Mouse (Mus musculus) intestine, postnatal 0 days (tissue): ENCODE data around the gene Ntn4. TPM values are rescaled to one million over a fixed set of nuclear protein-coding genes. Genes with fewer than 3 reads are reported as not detected.

ENCODE experiments used
- ATAC-seq: fragments of 200-750 bp; cut with Nextera tagmentation; 2 replicates; pipeline ENCODE4 v1.8.0; 2017; ENCODE audit warnings: mild to moderate bottlenecking, moderate TSS enrichment, moderate library complexity
- H3K27ac ChIP-seq: fragments of 300-500 bp; sonication (generic); 2 replicates; pipeline ENCODE4 v1.5.1; 2014; ENCODE audit warnings: mild to moderate bottlenecking, low read depth, low read length, moderate library complexity
- H3K27me3 ChIP-seq: fragments of 300-500 bp; sonication (generic); replicated peaks from 2 replicates; pipeline ENCODE4 v1.6.1; 2014; ENCODE audit warnings: low read length, mixed read lengths; ENCODE audit not compliant: control insufficient read depth, insufficient read depth
- H3K36me3 ChIP-seq: fragments of 300-500 bp; sonication (generic); 2 replicates; pipeline ENCODE4 v1.6.1; 2014; ENCODE audit warnings: mild to moderate bottlenecking, moderate library complexity; ENCODE audit not compliant: control insufficient read depth, insufficient read depth
- H3K4me1 ChIP-seq: fragments of 300-500 bp; sonication (generic); replicated peaks from 2 replicates; pipeline ENCODE4 v1.6.1; 2014; ENCODE audit warnings: antibody characterized with exemption, low read length, mixed read lengths; ENCODE audit not compliant: control insufficient read depth, insufficient read depth
- H3K4me2 ChIP-seq: fragments of 300-500 bp; sonication (generic); replicated peaks from 2 replicates; pipeline ENCODE4 v1.6.1; 2014; ENCODE audit warnings: low read depth, mild to moderate bottlenecking, moderate library complexity
- H3K4me3 ChIP-seq: fragments of 300-500 bp; sonication (generic); 2 replicates; pipeline ENCODE4 v1.5.1; 2014; ENCODE audit warnings: low read depth, low read length
- H3K9ac ChIP-seq: fragments of 300-500 bp; sonication (generic); 2 replicates; pipeline ENCODE4 v1.6.1; 2014; ENCODE audit warnings: mild to moderate bottlenecking, low read depth, low read length
- H3K9me3 ChIP-seq: fragments of 300-500 bp; sonication (generic); 2 replicates; pipeline ENCODE4 v1.6.1; 2016; ENCODE audit warnings: mixed run types; ENCODE audit not compliant: control insufficient read depth
- CTCF ChIP-seq: sonication (generic); IDR thresholded peaks from 2 replicates; pipeline ENCODE4 v1.5.1; 2016; ENCODE audit warnings: low read depth, mild to moderate bottlenecking, control low read depth, antibody characterized with exemption, moderate library complexity
- WGBS: fragments of 180-500 bp; shearing (Covaris S2); extraction: QIAGEN DNeasy Blood & Tissue Kit; methylation state at CpG from one replicate; pipeline ENCODE4 v1.1.7; 2014; 5-methylcytosine and 5-hydroxymethylcytosine counted together
- polyA plus RNA-seq: library from polyadenylated mRNA; unstranded; fragments of >200 nt; fragmentation: Nextera tagmentation; extraction: Ambion mirVana; gene quantifications from 2 replicates; pipeline ENCODE4 v1.2.1, GENCODE M21; 2015

The Ntn4 gene
- polyA plus RNA-seq, 1 experiment from 2014 or later, result 0.10 TPM

DNA sequence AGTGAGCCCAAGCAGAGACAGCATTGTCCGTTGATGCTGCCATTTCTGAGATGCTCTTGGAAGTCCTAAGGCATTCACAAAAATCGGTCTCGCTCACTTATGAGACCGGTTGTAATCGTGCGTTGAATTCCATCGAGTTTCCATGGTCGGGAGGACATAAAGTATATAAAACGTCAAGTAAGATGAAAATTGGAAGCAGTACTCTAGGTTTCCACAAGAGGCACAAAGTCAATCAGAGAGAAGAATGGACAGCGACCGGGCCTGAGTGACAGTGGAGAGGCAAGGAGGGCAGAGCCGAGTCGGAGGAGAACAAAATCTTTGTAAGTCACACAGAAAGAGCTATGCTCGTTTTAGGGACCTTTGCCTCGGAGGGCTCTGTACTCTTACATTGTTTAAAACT lies 14.9 kb downstream of the Ntn4 start:
- Histone ChIP-seq H3K27ac (no peak overlapping the region), H3K4me2 (no peak overlapping the region), H3K9me3 (no peaks in the 10 kb centered on the region), H3K4me3 (no peak overlapping the region), H3K4me1 (no peaks in the 10 kb centered on the region), H3K9ac (no peak overlapping the region), H3K27me3 (no peaks in the 10 kb centered on the region), H3K36me3 (no peaks in the 10 kb centered on the region)
- ATAC-seq, result no peak
- peak; percentile 38 for TF ChIP-seq CTCF
- WGBS, result 73% methylated on average over 15 of the region's 15 CpGs

DNA sequence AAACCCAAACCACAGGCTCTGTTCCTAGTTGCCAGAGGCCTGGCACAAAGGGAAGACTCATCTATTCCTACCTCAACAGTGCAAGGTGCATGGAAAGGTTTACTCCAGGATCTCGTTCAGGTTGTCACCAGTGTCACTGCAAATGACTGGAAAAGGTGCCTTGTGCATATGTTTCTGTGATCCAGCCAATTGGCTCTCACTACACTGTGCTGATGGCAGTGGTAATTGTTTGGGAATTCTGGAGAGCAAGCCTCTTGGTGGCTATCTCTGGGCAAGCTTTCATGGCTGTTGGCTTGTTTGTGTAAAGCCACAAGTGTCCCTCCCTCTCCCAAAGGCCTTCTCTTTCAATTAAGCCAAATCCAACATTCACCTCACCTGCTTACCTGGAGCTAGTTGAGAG lies 19.3 kb downstream of the Ntn4 start:
- Histone ChIP-seq H3K36me3 (no peaks in the 10 kb centered on the region), H3K4me2 (no peak overlapping the region), H3K4me3 (no peak overlapping the region), H3K27me3 (no peaks in the 10 kb centered on the region), H3K9ac (no peak overlapping the region), H3K27ac (no peak overlapping the region), H3K4me1 (no peaks in the 10 kb centered on the region), H3K9me3 (no peaks in the 10 kb centered on the region)
- no peak for ATAC-seq
- 77% methylated on average over 1 of the region's 1 CpGs for WGBS
- no peak for TF ChIP-seq CTCF

DNA sequence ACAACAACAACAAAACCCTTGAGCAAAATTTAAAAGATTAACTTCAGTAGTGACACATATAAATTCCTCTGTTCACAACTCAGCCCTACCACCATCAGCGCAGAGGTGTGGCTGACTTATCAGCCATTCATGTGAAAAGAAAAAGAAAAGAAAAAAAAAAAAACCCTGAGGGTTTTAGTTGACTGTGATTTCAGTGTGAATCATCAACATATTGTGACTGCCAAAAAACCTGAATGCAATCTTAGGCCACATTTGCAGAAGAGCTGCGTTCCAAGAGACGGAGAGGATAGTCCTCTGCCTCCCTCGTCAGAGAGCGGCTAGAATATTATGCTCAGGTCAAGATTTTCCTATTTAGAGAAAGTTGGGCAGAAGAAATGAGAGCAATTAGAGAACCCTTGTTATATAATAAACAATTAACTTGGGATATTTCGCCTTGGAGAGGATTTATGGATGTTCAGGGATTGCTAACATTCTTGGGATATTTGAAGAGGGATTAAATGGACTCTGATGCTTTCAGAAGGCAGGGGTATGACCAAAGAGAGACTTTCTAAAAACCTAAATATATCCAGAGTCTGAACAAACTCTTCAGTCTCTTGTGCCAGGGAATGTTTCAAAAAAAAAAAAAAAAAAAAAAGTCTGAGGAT lies 21.0 kb downstream of the Ntn4 start:
- Histone ChIP-seq H3K4me1 (no peaks in the 10 kb centered on the region), H3K9ac (no peak overlapping the region), H3K9me3 (no peaks in the 10 kb centered on the region), H3K4me3 (no peak overlapping the region), H3K36me3 (no peaks in the 10 kb centered on the region), H3K4me2 (no peak overlapping the region; the same call in 1 of the 2 replicates), H3K27ac (no peak overlapping the region), H3K27me3 (no peaks in the 10 kb centered on the region)
- TF ChIP-seq CTCF, result no peak
- WGBS, result 56% methylated on average over 6 of the region's 6 CpGs
- no peak for ATAC-seq

DNA sequence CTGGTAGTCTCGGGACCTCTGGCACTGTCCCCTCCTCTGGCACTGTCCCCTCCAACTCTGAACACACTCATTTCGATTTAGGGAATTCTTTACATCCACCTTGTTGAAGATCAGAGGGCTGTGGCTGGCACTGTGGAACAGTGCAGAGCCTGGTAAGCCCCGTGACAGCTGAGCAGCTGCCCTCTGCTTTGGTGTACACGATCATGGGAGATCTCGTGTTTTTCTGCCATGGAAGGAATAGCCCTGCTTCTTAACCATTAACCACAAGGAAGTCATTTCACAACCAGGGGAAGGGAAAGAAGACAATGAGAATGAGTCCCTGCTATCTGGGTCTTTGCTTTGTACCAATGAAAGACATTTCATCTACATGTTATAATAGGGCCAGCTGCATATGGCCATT lies 21.5 kb downstream of the Ntn4 start:
- 32% methylated on average over 5 of the region's 5 CpGs for WGBS
- no peaks in the 10 kb centered on the region for H3K27me3 ChIP-seq
- no peak overlapping the region for H3K9ac ChIP-seq
- no peaks in the 10 kb centered on the region for H3K4me1 ChIP-seq
- no peak overlapping the region; the same call in 1 of the 2 replicates for H3K4me2 ChIP-seq
- H3K9me3 ChIP-seq, result no peaks in the 10 kb centered on the region
- no peak for TF ChIP-seq CTCF
- H3K4me3 ChIP-seq, result no peak overlapping the region
- no peak for ATAC-seq
- H3K36me3 ChIP-seq, result no peaks in the 10 kb centered on the region
- H3K27ac ChIP-seq, result no peak overlapping the region

DNA sequence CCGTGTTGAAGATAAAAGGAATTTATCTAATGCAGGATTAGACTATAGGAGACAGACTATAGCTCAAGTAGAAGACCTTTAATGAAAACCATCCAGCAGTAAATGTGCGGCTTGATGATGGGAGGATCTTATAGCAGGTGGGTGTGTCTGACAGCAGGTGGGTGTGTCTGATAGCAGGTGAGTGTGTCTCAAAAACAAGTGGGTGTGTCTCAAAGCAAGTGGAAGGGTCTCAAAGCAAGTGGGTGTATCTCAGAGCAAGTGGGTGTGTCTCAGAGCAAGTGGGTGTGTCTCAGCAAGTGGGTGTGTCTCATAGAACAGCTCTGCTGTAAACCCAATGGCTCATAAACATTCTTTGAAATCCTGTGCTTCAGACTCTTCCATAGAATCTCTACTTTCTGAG lies 25.7 kb downstream of the Ntn4 start:
- 38% methylated on average over 2 of the region's 2 CpGs for WGBS

DNA sequence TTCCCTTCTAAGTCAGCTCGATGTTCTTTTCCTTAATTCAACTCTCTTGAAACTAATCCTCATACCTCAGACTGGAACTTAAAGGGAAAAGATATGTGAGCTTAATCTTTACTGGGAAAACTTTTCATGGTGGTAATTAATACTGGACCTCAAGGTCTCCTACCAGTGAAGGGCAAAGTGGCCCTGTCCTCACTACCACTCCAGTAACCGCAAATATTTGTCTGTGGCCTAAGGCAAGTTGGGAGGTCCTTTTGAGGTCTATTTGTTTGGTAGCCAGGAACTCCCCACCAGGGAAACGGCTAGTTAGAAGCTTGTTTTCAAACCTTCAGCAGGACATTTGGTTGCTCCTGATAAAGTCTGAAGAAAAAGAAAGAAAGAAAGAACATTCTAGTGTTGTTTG lies 26.5 kb downstream of the Ntn4 start:
- Histone ChIP-seq H3K9ac (no peak overlapping the region), H3K4me2 (no peak overlapping the region), H3K4me1 (no peaks in the 10 kb centered on the region; the same call in 1 of the 2 replicates), H3K4me3 (no peak overlapping the region), H3K27ac (no peak overlapping the region), H3K36me3 (no peaks in the 10 kb centered on the region), H3K27me3 (0 out of 2 replicates have a peak, but pooled peaks cover 3% of the 10 kb centered on the region), H3K9me3 (no peaks in the 10 kb centered on the region)
- 49% methylated on average over 3 of the region's 3 CpGs for WGBS
- no peak for ATAC-seq
- no peak for TF ChIP-seq CTCF

More for the DNA sequence above, 25.7 kb downstream of the Ntn4 start:
- no peak for TF ChIP-seq CTCF
- Histone ChIP-seq H3K4me1 (no peaks in the 10 kb centered on the region), H3K4me2 (no peak overlapping the region), H3K27me3 (no peaks in the 10 kb centered on the region), H3K36me3 (no peaks in the 10 kb centered on the region), H3K9me3 (no peaks in the 10 kb centered on the region), H3K9ac (no peak overlapping the region), H3K27ac (no peak overlapping the region), H3K4me3 (no peak overlapping the region)
- ATAC-seq, result peak; percentile 66
